Comparison of ENCODE assay signal across 8 mouse cellular contexts in genomic region chr9:58199381-58200269, GRCm38 (mm10). TPM values are rescaled to one million over a fixed set of nuclear protein-coding genes. Genes with fewer than 3 reads are reported as not detected.
DNase-seq lines count a peak whose midpoint lies in the region; ATAC-seq and TF ChIP-seq lines count a peak whose summit lies in the region.

No protein-coding gene starts in this region.

- no peak overlapping the region for H3K27ac ChIP-seq in heart, embryonic 16.5 days (ENCODE audit: low read length)
- H3K27ac ChIP-seq in heart, adult 2 months, result no peak overlapping the region
- H3K27ac ChIP-seq in forebrain, embryonic 15.5 days (replicated peaks), result peak overlapping the region; percentile 97
- H3K27ac ChIP-seq in midbrain, embryonic 11.5 days (ENCODE audit: low read depth, low read length), result peak overlapping the region; percentile 55

- peaks cover 93% of the 10 kb centered on the region for H3K27me3 ChIP-seq in heart, embryonic 16.5 days (ENCODE audit: control insufficient read depth, insufficient read depth, low read length)
- peaks cover 33% of the 10 kb centered on the region for H3K27me3 ChIP-seq in heart, adult 2 months (ENCODE audit: control insufficient read depth, insufficient read depth, low read length)
- H3K27me3 ChIP-seq in forebrain, embryonic 15.5 days, result peaks cover 42% of the 10 kb centered on the region; the same call in 1 of the 2 replicates
- peaks cover 87% of the 10 kb centered on the region for H3K27me3 ChIP-seq in midbrain, embryonic 11.5 days (ENCODE audit: control insufficient read depth, insufficient read depth, low read length)

- H3K9ac ChIP-seq in heart, embryonic 16.5 days (ENCODE audit: low read length), result no peak overlapping the region
- no peak overlapping the region for H3K9ac ChIP-seq in heart, adult 2 months (ENCODE audit: low read depth, low read length)
- peak overlapping the region; percentile 70 for H3K9ac ChIP-seq in forebrain, embryonic 15.5 days (replicated peaks)
- peak overlapping the region; percentile 56 for H3K9ac ChIP-seq in midbrain, embryonic 11.5 days (ENCODE audit: low read length)

- H3K79me2 ChIP-seq in heart, adult 2 months (replicated peaks; ENCODE audit: control insufficient read depth, insufficient read depth, low read length), result no peaks in the 10 kb centered on the region

- peaks cover 42% of the 10 kb centered on the region for H3K4me1 ChIP-seq in heart, embryonic 16.5 days (ENCODE audit: control insufficient read depth, insufficient read depth, low read length)
- H3K4me1 ChIP-seq in heart, adult 2 months (ENCODE audit: control insufficient read depth, insufficient read depth, low read length), result no peaks in the 10 kb centered on the region
- H3K4me1 ChIP-seq in forebrain, embryonic 15.5 days, result peaks cover 80% of the 10 kb centered on the region
- peaks cover 44% of the 10 kb centered on the region for H3K4me1 ChIP-seq in midbrain, embryonic 11.5 days (ENCODE audit: control insufficient read depth, insufficient read depth, low read length)

- 1% methylated on average over 41 of the region's 41 CpGs for WGBS in heart, embryonic 16.5 days
- WGBS in heart, adult 2 months, result 7% methylated on average over 41 of the region's 41 CpGs
- WGBS in forebrain, embryonic 15.5 days, result 2% methylated on average over 41 of the region's 41 CpGs
- under 1% methylated on average over 41 of the region's 41 CpGs for WGBS in midbrain, embryonic 11.5 days

- no peaks in the 10 kb centered on the region for H3K36me3 ChIP-seq in heart, embryonic 16.5 days (ENCODE audit: control insufficient read depth, insufficient read depth)
- H3K36me3 ChIP-seq in heart, adult 2 months (ENCODE audit: control insufficient read depth, insufficient read depth, low read length), result no peaks in the 10 kb centered on the region
- no peaks in the 10 kb centered on the region for H3K36me3 ChIP-seq in forebrain, embryonic 15.5 days
- no peaks in the 10 kb centered on the region for H3K36me3 ChIP-seq in midbrain, embryonic 11.5 days (ENCODE audit: control insufficient read depth, insufficient read depth, low read length)

- no peak for TF ChIP-seq EP300 in heart, adult 2 months (IDR thresholded peaks at IDR 0.05; ENCODE audit: insufficient read depth, low read depth, low read length)

- no peak for DNase-seq in heart, adult 2 months
- peak; percentile 49 for DNase-seq in brain, adult 2 months (ENCODE audit: low read depth, low spot score)
- peak; percentile 95 for DNase-seq in midbrain, embryonic 11.5 days (ENCODE audit: low spot score, missing footprints)
- no peak for DNase-seq in frontal cortex, postnatal 10 days (ENCODE audit: low spot score in 2 of 2)
- DNase-seq in urinary bladder, postnatal 4 days (ENCODE audit: low spot score in 2 of 2), result no peak
- DNase-seq in urinary bladder, adult 2 months (ENCODE audit: low spot score), result no peak

- no peak for TF ChIP-seq POLR2A in heart, adult 2 months (IDR thresholded peaks at IDR 0.05; ENCODE audit: insufficient read depth, low read depth, low read length)

- no peak for ATAC-seq in heart, embryonic 16.5 days (replicated peaks; ENCODE audit: extremely low read depth, insufficient read depth, low FRiP score)
- ATAC-seq in forebrain, embryonic 15.5 days (replicated peaks), result no peak
- ATAC-seq in midbrain, embryonic 11.5 days (ENCODE audit: low FRiP score), result no peak

- intact Hi-C loops in heart, adult 2 months (cut with DNase I), result no loop called here

- no peak for TF ChIP-seq CTCF in heart, adult 2 months (IDR thresholded peaks at IDR 0.05)

- peak overlapping the region; percentile 29 for H3K4me3 ChIP-seq in heart, embryonic 16.5 days (ENCODE audit: low read length)
- H3K4me3 ChIP-seq in heart, adult 2 months, result no peak overlapping the region
- peak overlapping the region; percentile 54 for H3K4me3 ChIP-seq in forebrain, embryonic 15.5 days
- peak overlapping the region; percentile 32 for H3K4me3 ChIP-seq in midbrain, embryonic 11.5 days (ENCODE audit: low read depth, low read length)

- H3K9me3 ChIP-seq in heart, embryonic 16.5 days (replicated peaks; ENCODE audit: control insufficient read depth, low read length), result no peaks in the 10 kb centered on the region
- H3K9me3 ChIP-seq in forebrain, embryonic 15.5 days, result no peaks in the 10 kb centered on the region
- H3K9me3 ChIP-seq in midbrain, embryonic 11.5 days (ENCODE audit: control insufficient read depth, low read length), result no peaks in the 10 kb centered on the region

- peak overlapping the region; percentile 43 for H3K4me2 ChIP-seq in heart, embryonic 16.5 days (ENCODE audit: low read depth, low read length)
- H3K4me2 ChIP-seq in forebrain, embryonic 15.5 days (replicated peaks), result peak overlapping the region; percentile 77
- H3K4me2 ChIP-seq in midbrain, embryonic 11.5 days, result peak overlapping the region; percentile 38

RNA-seq across cellular contexts. Expression of gene Islr, which starts 4.5 kb away (rescaled TPM):
- 27.5 and 27.7 TPM in 2 replicates for polyA plus RNA-seq in heart, embryonic 16.5 days (2015; fragmentation: Nextera tagmentation; extraction: Ambion mirVana)
- total RNA-seq in heart, adult 2 months (2021), result 10 to 100 TPM; 19.1 to 29.8 TPM
- polyA plus RNA-seq in heart, adult 2 months (2012; rRNA removed), result 100.0 and 139 TPM in 2 replicates
- polyA plus RNA-seq in forebrain, embryonic 15.5 days (2015; fragmentation: Nextera tagmentation; extraction: Ambion mirVana), result 15.1 and 16.9 TPM in 2 replicates
- 13.0 and 13.9 TPM in 2 replicates for polyA plus RNA-seq in midbrain, embryonic 11.5 days (2014; fragmentation: Nextera tagmentation; extraction: Ambion mirVana)
- polyA plus RNA-seq in urinary bladder, adult 2 months (2012; rRNA removed), result 137 and 139 TPM in 2 replicates

RNA-seq across cellular contexts. Expression of gene Islr2, which starts 4.5 kb away (rescaled TPM):
- polyA plus RNA-seq in heart, embryonic 16.5 days (2015; fragmentation: Nextera tagmentation; extraction: Ambion mirVana), result 0.07 and 0.22 TPM in 2 replicates
- under 1 TPM; 0.57 to 0.96 TPM for total RNA-seq in heart, adult 2 months (2021)
- polyA plus RNA-seq in heart, adult 2 months (2012; rRNA removed), result 0.61 and 1.8 TPM in 2 replicates
- 83.3 and 83.4 TPM in 2 replicates for polyA plus RNA-seq in forebrain, embryonic 15.5 days (2015; fragmentation: Nextera tagmentation; extraction: Ambion mirVana)
- 18.7 and 19.6 TPM in 2 replicates for polyA plus RNA-seq in midbrain, embryonic 11.5 days (2014; fragmentation: Nextera tagmentation; extraction: Ambion mirVana)
- 0.15 and 0.19 TPM in 2 replicates for polyA plus RNA-seq in urinary bladder, adult 2 months (2012; rRNA removed)

RNA-seq across cellular contexts. Expression of gene Pml, which starts 50.0 kb away (rescaled TPM):
- 11.7 and 13.8 TPM in 2 replicates for polyA plus RNA-seq in heart, embryonic 16.5 days (2015; fragmentation: Nextera tagmentation; extraction: Ambion mirVana)
- 1 to 10 TPM; 7.5 to 8.2 TPM for total RNA-seq in heart, adult 2 months (2021)
- 10.4 and 10.5 TPM in 2 replicates for polyA plus RNA-seq in heart, adult 2 months (2012; rRNA removed)
- 7.5 and 8.8 TPM in 2 replicates for polyA plus RNA-seq in forebrain, embryonic 15.5 days (2015; fragmentation: Nextera tagmentation; extraction: Ambion mirVana)
- polyA plus RNA-seq in midbrain, embryonic 11.5 days (2014; fragmentation: Nextera tagmentation; extraction: Ambion mirVana), result 8.7 and 10.1 TPM in 2 replicates
- polyA plus RNA-seq in urinary bladder, adult 2 months (2012; rRNA removed), result 14.2 and 21.8 TPM in 2 replicates

RNA-seq across cellular contexts. Expression of gene Stoml1, which starts 53.3 kb away (rescaled TPM):
- polyA plus RNA-seq in heart, embryonic 16.5 days (2015; fragmentation: Nextera tagmentation; extraction: Ambion mirVana), result 28.2 and 28.3 TPM in 2 replicates
- 1 to 10 TPM; 9.2 to 9.6 TPM for total RNA-seq in heart, adult 2 months (2021)
- polyA plus RNA-seq in heart, adult 2 months (2012; rRNA removed), result 23.4 and 29.4 TPM in 2 replicates
- polyA plus RNA-seq in forebrain, embryonic 15.5 days (2015; fragmentation: Nextera tagmentation; extraction: Ambion mirVana), result 107 and 109 TPM in 2 replicates
- polyA plus RNA-seq in midbrain, embryonic 11.5 days (2014; fragmentation: Nextera tagmentation; extraction: Ambion mirVana), result 27.6 and 29.7 TPM in 2 replicates
- polyA plus RNA-seq in urinary bladder, adult 2 months (2012; rRNA removed), result 60.9 and 66.9 TPM in 2 replicates

Comparison
In these comparisons a context has a peak if more than half of its experiments do, and no peak if none do; other contexts are left out.
1. H3K27ac ChIP-seq: peak in forebrain, embryonic 15.5 days (single experiment) and midbrain, embryonic 11.5 days (single experiment); none in heart, embryonic 16.5 days (single experiment) and heart, adult 2 months (single experiment).
2. H3K9ac ChIP-seq: peak in forebrain, embryonic 15.5 days (single experiment) and midbrain, embryonic 11.5 days (single experiment); none in heart, embryonic 16.5 days (single experiment) and heart, adult 2 months (single experiment).
3. DNase-seq: peak in brain, adult 2 months (single experiment) and midbrain, embryonic 11.5 days (single experiment); none in heart, adult 2 months (0 of 2), frontal cortex, postnatal 10 days (0 of 2), urinary bladder, postnatal 4 days (0 of 2) and urinary bladder, adult 2 months (single experiment).
4. Peak in every context shown above with its lines, with median percentiles within 50 percentile points of each other: H3K4me2 ChIP-seq.